Mouse (Mus musculus): Measurements from ENCODE around the gene Gtpbp1.

GRCm38 (mm10) chr15:79733192-79733591 is 42.5 kb downstream of the Gtpbp1 start:
- TF ChIP-seq POLR2A (IDR thresholded peaks at IDR 0.05; ENCODE audit: low read depth, low read length) (no peak), CTCF (IDR thresholded peaks at IDR 0.05; ENCODE audit: borderline replicate concordance, insufficient read depth, low read length) (no peak)

Measured in embryonic fibroblast, embryonic 13.5 days (primary cell).